Mouse (Mus musculus): ENCODE results near the gene Lclat1. TPM values are rescaled to one million over a fixed set of nuclear protein-coding genes. Genes with fewer than 3 reads are reported as not detected.

Gene Lclat1
- polyA plus RNA-seq, 1 experiment from 2014 or later: 20.5 TPM

- Histone ChIP-seq H3K9ac (ENCODE audit: low read length) (no peak overlapping the region), H3K27me3 (ENCODE audit: control insufficient read depth, insufficient read depth, low read depth, low read length) (no peaks in the 10 kb centered on the region), H3K4me3 (ENCODE audit: low read length) (no peak overlapping the region), H3K4me2 (ENCODE audit: low read depth, low read length) (no peak overlapping the region), H3K9me3 (ENCODE audit: control insufficient read depth, low read length) (no peaks in the 10 kb centered on the region), H3K36me3 (ENCODE audit: control insufficient read depth, insufficient read depth, low read length) (no peaks in the 10 kb centered on the region; the same call in 1 of the 2 replicates), H3K27ac (ENCODE audit: low read length) (no peak overlapping the region), H3K4me1 (replicated peaks; ENCODE audit: control insufficient read depth, insufficient read depth, low read length) (peaks cover 8% of the 10 kb centered on the region; the same call in 1 of the 2 replicates)
- 95% methylated on average over 1 of the region's 1 CpGs for WGBS
- ATAC-seq (ENCODE audit: low read depth): no peak
These were observed 88.4 kb downstream of the Lclat1 start for GRCm38 (mm10) chr17:73196139-73196538.

GRCm38 (mm10) chr17:73197724-73198123 is 89.9 kb downstream of the Lclat1 start:
- Histone ChIP-seq H3K9me3 (ENCODE audit: control insufficient read depth, low read length) (no peaks in the 10 kb centered on the region), H3K4me3 (ENCODE audit: low read length) (no peak overlapping the region), H3K36me3 (ENCODE audit: control insufficient read depth, insufficient read depth, low read length) (no peaks in the 10 kb centered on the region; the same call in 1 of the 2 replicates), H3K4me2 (ENCODE audit: low read depth, low read length) (no peak overlapping the region), H3K27me3 (ENCODE audit: control insufficient read depth, insufficient read depth, low read depth, low read length) (no peaks in the 10 kb centered on the region), H3K9ac (ENCODE audit: low read length) (no peak overlapping the region), H3K27ac (ENCODE audit: low read length) (no peak overlapping the region), H3K4me1 (replicated peaks; ENCODE audit: control insufficient read depth, insufficient read depth, low read length) (peaks cover 8% of the 10 kb centered on the region; the same call in 1 of the 2 replicates)
- 79% methylated on average over 1 of the region's 1 CpGs for WGBS
- ATAC-seq (ENCODE audit: low read depth): no peak

- Histone ChIP-seq H3K27ac (ENCODE audit: low read length) (no peak overlapping the region), H3K4me1 (replicated peaks; ENCODE audit: control insufficient read depth, insufficient read depth, low read length) (peaks cover 7% of the 10 kb centered on the region; the same call in 1 of the 2 replicates), H3K9me3 (ENCODE audit: control insufficient read depth, low read length) (no peaks in the 10 kb centered on the region), H3K36me3 (ENCODE audit: control insufficient read depth, insufficient read depth, low read length) (no peaks in the 10 kb centered on the region; the same call in 1 of the 2 replicates), H3K9ac (ENCODE audit: low read length) (no peak overlapping the region), H3K4me3 (ENCODE audit: low read length) (no peak overlapping the region), H3K4me2 (ENCODE audit: low read depth, low read length) (no peak overlapping the region), H3K27me3 (ENCODE audit: control insufficient read depth, insufficient read depth, low read depth, low read length) (no peaks in the 10 kb centered on the region)
- no peak for ATAC-seq (ENCODE audit: low read depth)
These were observed 91.6 kb downstream of the Lclat1 start for GRCm38 (mm10) chr17:73199387-73199786.

GRCm38 (mm10) chr17:73200380-73200779 is 92.6 kb downstream of the Lclat1 start:
- H3K27ac ChIP-seq (ENCODE audit: low read length): no peak overlapping the region
- no peaks in the 10 kb centered on the region; the same call in 1 of the 2 replicates for H3K36me3 ChIP-seq (ENCODE audit: control insufficient read depth, insufficient read depth, low read length)
- H3K27me3 ChIP-seq (ENCODE audit: control insufficient read depth, insufficient read depth, low read depth, low read length): no peaks in the 10 kb centered on the region
- no peak overlapping the region for H3K4me3 ChIP-seq (ENCODE audit: low read length)
- H3K4me1 ChIP-seq (replicated peaks; ENCODE audit: control insufficient read depth, insufficient read depth, low read length): no peaks in the 10 kb centered on the region
- H3K9ac ChIP-seq (ENCODE audit: low read length): no peak overlapping the region
- no peaks in the 10 kb centered on the region for H3K9me3 ChIP-seq (ENCODE audit: control insufficient read depth, low read length)
- ATAC-seq (ENCODE audit: low read depth): no peak
- H3K4me2 ChIP-seq (ENCODE audit: low read depth, low read length): no peak overlapping the region
- 59% methylated on average over 1 of the region's 1 CpGs for WGBS

- no peak overlapping the region for H3K4me3 ChIP-seq (ENCODE audit: low read length)
- no peak overlapping the region for H3K9ac ChIP-seq (ENCODE audit: low read length)
- H3K27me3 ChIP-seq (ENCODE audit: control insufficient read depth, insufficient read depth, low read depth, low read length): no peaks in the 10 kb centered on the region
- H3K4me2 ChIP-seq (ENCODE audit: low read depth, low read length): no peak overlapping the region
- no peaks in the 10 kb centered on the region for H3K4me1 ChIP-seq (replicated peaks; ENCODE audit: control insufficient read depth, insufficient read depth, low read length)
- no peaks in the 10 kb centered on the region; the same call in 1 of the 2 replicates for H3K36me3 ChIP-seq (ENCODE audit: control insufficient read depth, insufficient read depth, low read length)
- peak overlapping the region; percentile 46; the same call in 1 of the 2 replicates for H3K27ac ChIP-seq (ENCODE audit: low read length)
- WGBS: 55% methylated on average over 15 of the region's 15 CpGs
- H3K9me3 ChIP-seq (ENCODE audit: control insufficient read depth, low read length): no peaks in the 10 kb centered on the region
- ATAC-seq (ENCODE audit: low read depth): peak; percentile 64
These were observed 96.0 kb downstream of the Lclat1 start for GRCm38 (mm10) chr17:73203642-73204332.

GRCm38 (mm10) chr17:73210960-73211531 is 103.3 kb downstream of the Lclat1 start:
- Histone ChIP-seq H3K36me3 (ENCODE audit: control insufficient read depth, insufficient read depth, low read length) (no peaks in the 10 kb centered on the region), H3K4me3 (ENCODE audit: low read length) (no peak overlapping the region), H3K27ac (ENCODE audit: low read length) (peak overlapping the region; percentile 36; the same call in 1 of the 2 replicates), H3K27me3 (ENCODE audit: control insufficient read depth, insufficient read depth, low read depth, low read length) (no peaks in the 10 kb centered on the region), H3K9ac (ENCODE audit: low read length) (no peak overlapping the region), H3K9me3 (ENCODE audit: control insufficient read depth, low read length) (no peaks in the 10 kb centered on the region), H3K4me2 (ENCODE audit: low read depth, low read length) (no peak overlapping the region), H3K4me1 (replicated peaks; ENCODE audit: control insufficient read depth, insufficient read depth, low read length) (peaks cover 5% of the 10 kb centered on the region)
- no peak for ATAC-seq (ENCODE audit: low read depth)
- 74% methylated on average over 5 of the region's 5 CpGs for WGBS

- H3K9ac ChIP-seq (ENCODE audit: low read length): no peak overlapping the region
- H3K4me2 ChIP-seq (ENCODE audit: low read depth, low read length): peak overlapping the region; percentile 14; the same call in 1 of the 2 replicates
- 37% methylated on average over 3 of the region's 3 CpGs for WGBS
- ATAC-seq (ENCODE audit: low read depth): peak; percentile 65
- no peaks in the 10 kb centered on the region for H3K9me3 ChIP-seq (ENCODE audit: control insufficient read depth, low read length)
- H3K4me3 ChIP-seq (ENCODE audit: low read length): no peak overlapping the region
- peaks cover 5% of the 10 kb centered on the region for H3K4me1 ChIP-seq (replicated peaks; ENCODE audit: control insufficient read depth, insufficient read depth, low read length)
- H3K27ac ChIP-seq (ENCODE audit: low read length): peak overlapping the region; percentile 70
- no peaks in the 10 kb centered on the region for H3K27me3 ChIP-seq (ENCODE audit: control insufficient read depth, insufficient read depth, low read depth, low read length)
- no peaks in the 10 kb centered on the region for H3K36me3 ChIP-seq (ENCODE audit: control insufficient read depth, insufficient read depth, low read length)
These were observed 105.0 kb downstream of the Lclat1 start for GRCm38 (mm10) chr17:73212754-73213153.

- H3K27me3 ChIP-seq (ENCODE audit: control insufficient read depth, insufficient read depth, low read depth, low read length): no peaks in the 10 kb centered on the region
- H3K4me1 ChIP-seq (replicated peaks; ENCODE audit: control insufficient read depth, insufficient read depth, low read length): peaks cover 5% of the 10 kb centered on the region
- peak; percentile 90 for ATAC-seq (ENCODE audit: low read depth)
- 32% methylated on average over 1 of the region's 1 CpGs for whole genome bisulfite sequencing
- H3K27ac ChIP-seq (ENCODE audit: low read length): no peak overlapping the region
- no peak overlapping the region for H3K4me2 ChIP-seq (ENCODE audit: low read depth, low read length)
- no peak overlapping the region for H3K9ac ChIP-seq (ENCODE audit: low read length)
- H3K9me3 ChIP-seq (ENCODE audit: control insufficient read depth, low read length): no peaks in the 10 kb centered on the region
- H3K4me3 ChIP-seq (ENCODE audit: low read length): no peak overlapping the region
- no peaks in the 10 kb centered on the region for H3K36me3 ChIP-seq (ENCODE audit: control insufficient read depth, insufficient read depth, low read length)
These were observed 105.4 kb downstream of the Lclat1 start for GRCm38 (mm10) chr17:73213187-73213586.

GRCm38 (mm10) chr17:73213677-73214076 is 105.9 kb downstream of the Lclat1 start:
- no peaks in the 10 kb centered on the region for H3K9me3 ChIP-seq (ENCODE audit: control insufficient read depth, low read length)
- H3K4me2 ChIP-seq (ENCODE audit: low read depth, low read length): no peak overlapping the region
- 46% methylated on average over 2 of the region's 2 CpGs for WGBS
- H3K4me1 ChIP-seq (replicated peaks; ENCODE audit: control insufficient read depth, insufficient read depth, low read length): peaks cover 5% of the 10 kb centered on the region
- no peak overlapping the region for H3K9ac ChIP-seq (ENCODE audit: low read length)
- H3K27ac ChIP-seq (ENCODE audit: low read length): peak overlapping the region; percentile 48
- no peaks in the 10 kb centered on the region for H3K27me3 ChIP-seq (ENCODE audit: control insufficient read depth, insufficient read depth, low read depth, low read length)
- no peak overlapping the region for H3K4me3 ChIP-seq (ENCODE audit: low read length)
- H3K36me3 ChIP-seq (ENCODE audit: control insufficient read depth, insufficient read depth, low read length): no peaks in the 10 kb centered on the region
- ATAC-seq (ENCODE audit: low read depth): peak; percentile 80
